In the genomic region with DNA sequence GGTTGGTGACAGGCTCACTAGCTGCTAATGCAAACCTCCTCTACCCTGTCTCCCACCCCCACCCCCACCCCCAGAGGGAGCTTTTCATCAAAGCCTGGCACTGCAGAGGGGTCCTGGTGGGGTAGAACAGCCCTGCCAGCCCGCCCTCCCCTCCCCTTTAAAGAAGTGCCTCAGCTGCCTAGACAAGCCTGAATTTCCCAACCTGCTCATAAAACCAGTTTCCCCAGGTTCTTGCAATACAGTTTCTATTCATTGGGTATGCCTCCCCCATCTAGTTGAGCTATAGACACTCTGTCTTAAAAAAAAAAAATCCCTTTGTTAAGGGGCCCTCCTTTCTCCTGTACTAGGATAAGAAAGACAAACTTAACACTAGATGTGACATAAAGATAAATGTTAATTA, we compare ENCODE assay signal across 18 mouse cellular contexts. TPM values are rescaled to one million over a fixed set of nuclear protein-coding genes. Genes with fewer than 3 reads are reported as not detected.
DNase-seq lines count a peak whose midpoint lies in the region; ATAC-seq and TF ChIP-seq lines count a peak whose summit lies in the region.
"Had no signal": no experiment of that assay in that cellular context is flagged by ENCODE, and none has a peak within 500 bp of the region (broad histone marks: within the 10 kb centered on the region; RNA-seq: fewer than 3 reads in every experiment).

No protein-coding gene starts in this region.

- H3K4me1 ChIP-seq in forebrain, embryonic 13.5 days: 0 out of 2 replicates have a peak, but pooled peaks cover 10% of the 10 kb centered on the region
- H3K4me1 ChIP-seq in forebrain, postnatal 0 days (ENCODE audit: insufficient read depth): no peaks in the 10 kb centered on the region
- H3K4me1 ChIP-seq in lung, embryonic 15.5 days: peaks cover 18% of the 10 kb centered on the region
- no peaks in the 10 kb centered on the region for H3K4me1 ChIP-seq in embryonic facial prominence, embryonic 12.5 days
- peaks cover 5% of the 10 kb centered on the region; the same call in 1 of the 2 replicates for H3K4me1 ChIP-seq in limb, embryonic 14.5 days (ENCODE audit: control insufficient read depth, insufficient read depth, low read length)
- peaks cover 2% of the 10 kb centered on the region; the same call in 1 of the 2 replicates for H3K4me1 ChIP-seq in thymus, adult 2 months (replicated peaks; ENCODE audit: control insufficient read depth, insufficient read depth, low read length)

- no peaks in the 10 kb centered on the region for H3K27me3 ChIP-seq in forebrain, embryonic 13.5 days
- H3K27me3 ChIP-seq in forebrain, postnatal 0 days (ENCODE audit: insufficient read depth, low read length): no peaks in the 10 kb centered on the region
- H3K27me3 ChIP-seq in lung, embryonic 15.5 days: no peaks in the 10 kb centered on the region
- no peaks in the 10 kb centered on the region for H3K27me3 ChIP-seq in embryonic facial prominence, embryonic 12.5 days
- H3K27me3 ChIP-seq in limb, embryonic 14.5 days (ENCODE audit: control insufficient read depth, insufficient read depth, low read length): no peaks in the 10 kb centered on the region
- no peaks in the 10 kb centered on the region for H3K27me3 ChIP-seq in thymus, adult 2 months (ENCODE audit: control insufficient read depth, insufficient read depth, low read length)

- no peak for DNase-seq in forebrain, postnatal 0 days
- DNase-seq in lung, postnatal 14 days: no peak
- peak; percentile 64 for DNase-seq in limb, embryonic 14.5 days (ENCODE audit: low spot score)
- no peak for DNase-seq in adipocyte (ENCODE audit: low spot score)
- DNase-seq in thymus, adult 2 months: no peak
- DNase-seq: adrenal gland, postnatal 36 days; cerebellum, adult 11-12 months; heart, adult 11 months; kidney, adult 8-10 months had no signal

- TF ChIP-seq CTCF in forebrain, postnatal 0 days (IDR thresholded peaks at IDR 0.05; ENCODE audit: low read depth): no peak
- TF ChIP-seq CTCF in thymus, adult 2 months (IDR thresholded peaks at IDR 0.05; ENCODE audit: borderline replicate concordance, control insufficient read depth, extremely low read depth, insufficient read depth, low read length, poor library complexity): no peak

- no peak overlapping the region for H3K4me3 ChIP-seq in forebrain, embryonic 13.5 days
- no peak overlapping the region for H3K4me3 ChIP-seq in forebrain, postnatal 0 days (ENCODE audit: low read depth, low read length)
- H3K4me3 ChIP-seq in lung, embryonic 15.5 days: no peak overlapping the region
- no peak overlapping the region for H3K4me3 ChIP-seq in embryonic facial prominence, embryonic 12.5 days
- H3K4me3 ChIP-seq in limb, embryonic 14.5 days (replicated peaks; ENCODE audit: low read length): no peak overlapping the region
- no peak overlapping the region for H3K4me3 ChIP-seq in thymus, adult 2 months (ENCODE audit: control insufficient read depth, insufficient read depth, low read length)
- H3K4me3 ChIP-seq: left cerebral cortex, adult 2 months had no signal

- no peak overlapping the region for H3K4me2 ChIP-seq in forebrain, embryonic 13.5 days
- H3K4me2 ChIP-seq in forebrain, postnatal 0 days (ENCODE audit: low read depth): no peak overlapping the region
- H3K4me2 ChIP-seq in lung, embryonic 15.5 days: no peak overlapping the region
- H3K4me2 ChIP-seq in embryonic facial prominence, embryonic 12.5 days (replicated peaks): no peak overlapping the region
- no peak overlapping the region for H3K4me2 ChIP-seq in limb, embryonic 14.5 days (replicated peaks; ENCODE audit: low read depth, low read length, severe bottlenecking)

- 13% methylated on average over 1 of the region's 1 CpGs for WGBS in forebrain, embryonic 13.5 days
- 10% methylated on average over 1 of the region's 1 CpGs for WGBS in forebrain, postnatal 0 days
- 67% methylated on average over 1 of the region's 1 CpGs for WGBS in lung, embryonic 15.5 days
- 50% methylated on average over 1 of the region's 1 CpGs for WGBS in embryonic facial prominence, embryonic 12.5 days
- 10% methylated on average over 1 of the region's 1 CpGs for WGBS in limb, embryonic 14.5 days
- WGBS in thymus, adult 2 months: 90% methylated on average over 1 of the region's 1 CpGs

- no peaks in the 10 kb centered on the region for H3K36me3 ChIP-seq in forebrain, embryonic 13.5 days (ENCODE audit: poor library complexity, severe bottlenecking)
- H3K36me3 ChIP-seq in forebrain, postnatal 0 days (ENCODE audit: insufficient read depth): no peaks in the 10 kb centered on the region
- no peaks in the 10 kb centered on the region for H3K36me3 ChIP-seq in lung, embryonic 15.5 days
- H3K36me3 ChIP-seq in embryonic facial prominence, embryonic 12.5 days: no peaks in the 10 kb centered on the region
- H3K36me3 ChIP-seq in limb, embryonic 14.5 days (ENCODE audit: control insufficient read depth, insufficient read depth, low read length): no peaks in the 10 kb centered on the region
- no peaks in the 10 kb centered on the region for H3K36me3 ChIP-seq in thymus, adult 2 months (ENCODE audit: control insufficient read depth, insufficient read depth, low read length)

- no peak for ATAC-seq in forebrain, embryonic 13.5 days
- ATAC-seq in forebrain, postnatal 0 days: no peak
- ATAC-seq in lung, embryonic 15.5 days (ENCODE audit: borderline replicate concordance, extremely low read depth, low FRiP score, low TSS enrichment): no peak
- ATAC-seq in embryonic facial prominence, embryonic 12.5 days (ENCODE audit: insufficient number of reproducible peaks, insufficient read depth, low FRiP score, low TSS enrichment): no peak
- no peak for ATAC-seq in limb, embryonic 14.5 days (ENCODE audit: low FRiP score, low read depth)

- no peak for TF ChIP-seq POLR2A in limb, embryonic 14.5 days (IDR thresholded peaks at IDR 0.05; ENCODE audit: borderline replicate concordance, extremely low read depth, insufficient read depth, insufficient read length)
- TF ChIP-seq POLR2A in thymus, adult 2 months (IDR thresholded peaks at IDR 0.05; ENCODE audit: control insufficient read depth, extremely low read depth, insufficient read depth, low read length, poor library complexity): no peak

- 0 out of 2 replicates have a peak overlapping the region, but pooled peaks have one; percentile 30 for H3K9ac ChIP-seq in forebrain, embryonic 13.5 days
- no peak overlapping the region for H3K9ac ChIP-seq in forebrain, postnatal 0 days
- H3K9ac ChIP-seq in lung, embryonic 15.5 days: no peak overlapping the region
- H3K9ac ChIP-seq in embryonic facial prominence, embryonic 12.5 days: no peak overlapping the region
- no peak overlapping the region for H3K9ac ChIP-seq in limb, embryonic 14.5 days (ENCODE audit: low read depth, low read length, severe bottlenecking)
- H3K9ac ChIP-seq: liver, embryonic 14.5 days had no signal

- H3K27ac ChIP-seq in forebrain, embryonic 13.5 days: no peak overlapping the region
- H3K27ac ChIP-seq in forebrain, postnatal 0 days (ENCODE audit: low read depth, low read length): no peak overlapping the region
- peak overlapping the region; percentile 86 for H3K27ac ChIP-seq in lung, embryonic 15.5 days
- peak overlapping the region; percentile 46; the same call in 1 of the 2 replicates for H3K27ac ChIP-seq in embryonic facial prominence, embryonic 12.5 days
- peak overlapping the region; percentile 52 for H3K27ac ChIP-seq in limb, embryonic 14.5 days (replicated peaks; ENCODE audit: low read depth, low read length)
- no peak overlapping the region for H3K27ac ChIP-seq in thymus, adult 2 months (ENCODE audit: control insufficient read depth, insufficient read depth, low read length)
- H3K27ac ChIP-seq: left cerebral cortex, adult 2 months; liver, embryonic 14.5 days had no signal

- no peaks in the 10 kb centered on the region for H3K9me3 ChIP-seq in forebrain, embryonic 13.5 days (replicated peaks)
- no peaks in the 10 kb centered on the region for H3K9me3 ChIP-seq in forebrain, postnatal 0 days (ENCODE audit: low read length)
- no peaks in the 10 kb centered on the region for H3K9me3 ChIP-seq in lung, embryonic 15.5 days
- H3K9me3 ChIP-seq in embryonic facial prominence, embryonic 12.5 days: no peaks in the 10 kb centered on the region
- no peaks in the 10 kb centered on the region for H3K9me3 ChIP-seq in limb, embryonic 14.5 days (ENCODE audit: control insufficient read depth, low read length)

RNA-seq across cellular contexts. Expression of a gene that starts 43.8 kb away (rescaled TPM):
- 2,754 and 3,239 TPM in 2 replicates for polyA plus RNA-seq in forebrain, embryonic 13.5 days (2015; fragmentation: Nextera tagmentation; extraction: Ambion mirVana)
- total RNA-seq in forebrain, postnatal 0 days (2014; rRNA removed): 1,921 and 1,968 TPM in 2 replicates
- polyA plus RNA-seq in forebrain, postnatal 0 days (2015; fragmentation: Nextera tagmentation; extraction: Ambion mirVana): 1,724 and 1,908 TPM in 2 replicates
- polyA plus RNA-seq in lung, embryonic 15.5 days (2015; fragmentation: Nextera tagmentation; extraction: Ambion mirVana): 2,819 and 2,940 TPM in 2 replicates
- 3,116 and 3,315 TPM in 2 replicates for polyA plus RNA-seq in embryonic facial prominence, embryonic 12.5 days (2016; fragmentation: Nextera tagmentation; extraction: Ambion mirVana)
- 1,648 and 3,055 TPM in 2 replicates for polyA plus RNA-seq in limb, embryonic 14.5 days (2012; rRNA removed)
- 2,429 and 2,674 TPM in 2 replicates for polyA plus RNA-seq in limb, embryonic 14.5 days (2014; fragmentation: Nextera tagmentation; extraction: Ambion mirVana)
- 2,341 and 3,054 TPM in 2 replicates for polyA plus RNA-seq in thymus, adult 2 months (2012; rRNA removed)

RNA-seq across cellular contexts. Expression of a gene that starts 56.6 kb away (rescaled TPM):
- not detected in 2 replicates for polyA plus RNA-seq in forebrain, embryonic 13.5 days (2015; fragmentation: Nextera tagmentation; extraction: Ambion mirVana)
- 0.29 TPM in 1 of 2 replicates, not detected in the other for total RNA-seq in forebrain, postnatal 0 days (2014; rRNA removed)
- polyA plus RNA-seq in forebrain, postnatal 0 days (2015; fragmentation: Nextera tagmentation; extraction: Ambion mirVana): not detected in 2 replicates
- polyA plus RNA-seq in lung, embryonic 15.5 days (2015; fragmentation: Nextera tagmentation; extraction: Ambion mirVana): not detected in 2 replicates
- not detected in 2 replicates for polyA plus RNA-seq in embryonic facial prominence, embryonic 12.5 days (2016; fragmentation: Nextera tagmentation; extraction: Ambion mirVana)
- polyA plus RNA-seq in limb, embryonic 14.5 days (2012; rRNA removed): not detected in 2 replicates
- not detected in 2 replicates for polyA plus RNA-seq in limb, embryonic 14.5 days (2014; fragmentation: Nextera tagmentation; extraction: Ambion mirVana)
- polyA plus RNA-seq in thymus, adult 2 months (2012; rRNA removed): 0.74 and 1.2 TPM in 2 replicates
- total RNA-seq: adrenal gland, postnatal 36 days; ES-E14; heart, postnatal 25 days; left cerebral cortex, adult 2 months; monocyte, adult 5-6 weeks had no signal
- polyA plus RNA-seq: liver, embryonic 14.5 days had no signal

RNA-seq across cellular contexts. Expression of a gene that starts 56.7 kb away (rescaled TPM):
- 0.14 TPM in 1 of 2 replicates, not detected in the other for polyA plus RNA-seq in forebrain, embryonic 13.5 days (2015; fragmentation: Nextera tagmentation; extraction: Ambion mirVana)
- total RNA-seq in forebrain, postnatal 0 days (2014; rRNA removed): 0.15 and 0.33 TPM in 2 replicates
- 0.17 and 0.19 TPM in 2 replicates for polyA plus RNA-seq in forebrain, postnatal 0 days (2015; fragmentation: Nextera tagmentation; extraction: Ambion mirVana)
- 0.17 TPM in 1 of 2 replicates, not detected in the other for polyA plus RNA-seq in lung, embryonic 15.5 days (2015; fragmentation: Nextera tagmentation; extraction: Ambion mirVana)
- not detected in 2 replicates for polyA plus RNA-seq in embryonic facial prominence, embryonic 12.5 days (2016; fragmentation: Nextera tagmentation; extraction: Ambion mirVana)
- polyA plus RNA-seq in limb, embryonic 14.5 days (2012; rRNA removed): 0.09 TPM in 1 of 2 replicates, not detected in the other
- polyA plus RNA-seq in limb, embryonic 14.5 days (2014; fragmentation: Nextera tagmentation; extraction: Ambion mirVana): 0.17 TPM in 1 of 2 replicates, not detected in the other
- polyA plus RNA-seq in thymus, adult 2 months (2012; rRNA removed): 0.44 and 0.64 TPM in 2 replicates
- total RNA-seq: adrenal gland, postnatal 36 days; heart, postnatal 25 days; left cerebral cortex, adult 2 months; monocyte, adult 5-6 weeks had no signal
- polyA plus RNA-seq: liver, embryonic 14.5 days; thymus, postnatal 0 days had no signal

Comparison
In these comparisons a context has a peak if more than half of its experiments do, and no peak if none do; other contexts are left out.
1. H3K27ac ChIP-seq: peak in lung, embryonic 15.5 days (single experiment), embryonic facial prominence, embryonic 12.5 days (single experiment) and limb, embryonic 14.5 days (single experiment); none in forebrain, embryonic 13.5 days (single experiment), forebrain, postnatal 0 days (single experiment) and thymus, adult 2 months (single experiment).